Mouse (Mus musculus) cortical plate, adult 2 months (tissue): ENCODE results near the gene Gm17949. TPM values are rescaled to one million over a fixed set of nuclear protein-coding genes. Genes with fewer than 3 reads are reported as not detected.
A peak's percentile ranks its signal among the peaks of the same experiment; 100 is the strongest.

Experiments used
- H3K27ac ChIP-seq: fragments of 200-500 bp; 2 replicates; pipeline ENCODE4 v1.5.1; 2012; ENCODE audit warnings: low read length, control low read depth, inconsistent platforms; ENCODE audit not compliant: insufficient read depth
- H3K4me1 ChIP-seq: fragments of 200-500 bp; 2 replicates; pipeline ENCODE4 v1.6.1; 2011; ENCODE audit warnings: low read length; ENCODE audit not compliant: control insufficient read depth, insufficient read depth
- H3K4me3 ChIP-seq: fragments of 200-500 bp; 2 replicates; pipeline ENCODE4 v1.5.1; 2011; ENCODE audit warnings: mild to moderate bottlenecking, low read length, control low read depth; ENCODE audit not compliant: insufficient read depth
- CTCF ChIP-seq: fragments of 200-500 bp; IDR thresholded peaks from 2 replicates; pipeline ENCODE4 v1.5.1; 2011; ENCODE audit warnings: mild to moderate bottlenecking, control low read depth, low read length; ENCODE audit not compliant: insufficient read depth; ENCODE audit errors: extremely low read depth
- POLR2A ChIP-seq: fragments of 200-500 bp; IDR thresholded peaks from 2 replicates; pipeline ENCODE4 v1.6.1; 2011; ENCODE audit warnings: mild to moderate bottlenecking, low read length, control low read depth; ENCODE audit not compliant: insufficient read depth; ENCODE audit errors: extremely low read depth
- polyA plus RNA-seq: library from polyadenylated mRNA; depleted of rRNA; stranded (reverse); fragments of >200 nt; gene quantifications from 2 replicates; pipeline ENCODE4 v1.2.3, GENCODE M21; 2012

Gm17949 gene
- polyA plus RNA-seq, 1 experiment, result not detected

- H3K4me1 ChIP-seq, result 0 out of 2 replicates have a peak, but pooled peaks cover 2% of the 10 kb centered on the region
- no peak overlapping the region for H3K4me3 ChIP-seq
- TF ChIP-seq POLR2A, result no peak
- peak; percentile 33; the same call in 1 of the 2 replicates for TF ChIP-seq CTCF
- no peak overlapping the region for H3K27ac ChIP-seq
Measured at GRCm38 (mm10) chr17:57007137-57007905, 3.9 kb upstream of the Gm17949 start.

DNA sequence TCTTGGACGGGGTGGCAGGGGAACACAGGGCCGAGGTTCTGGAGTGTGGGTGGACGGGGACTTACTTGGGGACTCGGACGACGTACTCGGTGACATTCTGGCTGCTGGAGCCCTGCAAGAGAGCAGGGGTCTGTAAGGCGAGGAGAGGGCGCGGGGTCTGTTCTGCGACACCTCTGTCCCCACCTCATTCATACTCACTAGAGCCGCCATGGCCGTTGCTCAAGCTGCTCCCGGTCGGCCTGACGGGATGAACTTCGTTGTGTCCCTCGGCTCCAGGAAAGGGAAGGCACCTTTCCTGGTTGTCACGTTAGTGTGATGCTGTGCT is 396 bp upstream of the Gm17949 start:
- peak overlapping the region; percentile 75 for H3K4me3 ChIP-seq
- 0 out of 2 replicates have a peak overlapping the region, but pooled peaks have one; percentile 19 for H3K27ac ChIP-seq
- 0 out of 2 replicates have a peak, but pooled peaks cover 2% of the 10 kb centered on the region for H3K4me1 ChIP-seq
- no peak for TF ChIP-seq CTCF
- TF ChIP-seq POLR2A, result no peak

DNA sequence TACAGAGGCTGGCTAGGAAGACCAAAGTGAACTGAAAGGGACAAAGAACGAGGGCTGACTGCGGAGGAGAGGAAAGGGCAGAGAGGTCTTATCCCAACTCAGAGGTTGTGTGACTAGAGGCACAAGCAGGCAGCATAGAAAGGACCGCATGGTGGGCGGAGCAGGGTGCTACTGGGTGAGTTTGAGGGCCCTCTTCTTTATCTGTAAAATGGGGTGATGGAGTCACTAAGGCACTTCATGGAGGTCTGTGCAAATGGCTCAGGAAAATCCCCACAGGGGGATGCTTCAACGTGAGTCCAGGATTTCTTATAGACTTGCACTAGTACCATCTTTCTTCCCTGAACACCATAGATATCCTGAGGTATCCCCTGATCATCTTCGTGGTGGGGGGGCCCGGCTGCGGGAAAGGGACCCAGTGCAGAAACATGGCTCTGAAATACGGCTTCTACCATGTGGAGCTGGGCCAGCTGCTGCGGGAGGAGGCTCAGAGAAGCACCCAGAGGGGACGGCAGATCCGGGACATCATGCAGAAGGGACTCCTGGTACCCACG is 1.1 kb downstream of the Gm17949 start:
- H3K27ac ChIP-seq, result 0 out of 2 replicates have a peak overlapping the region, but pooled peaks have one; percentile 88
- 0 out of 2 replicates have a peak, but pooled peaks cover 2% of the 10 kb centered on the region for H3K4me1 ChIP-seq
- TF ChIP-seq CTCF (no peak), POLR2A (no peak)
- peak overlapping the region; percentile 75 for H3K4me3 ChIP-seq

- Histone ChIP-seq H3K4me1 (no peaks in the 10 kb centered on the region), H3K27ac (no peak overlapping the region)
- TF ChIP-seq CTCF (no peak), POLR2A (no peak)
Measured at GRCm38 (mm10) chr17:57019693-57020092, 8.4 kb downstream of the Gm17949 start.

GRCm38 (mm10) chr17:57020960-57021359 is 9.7 kb downstream of the Gm17949 start:
- Histone ChIP-seq H3K4me1 (no peaks in the 10 kb centered on the region), H3K4me3 (no peak overlapping the region), H3K27ac (no peak overlapping the region)
- no peak for TF ChIP-seq CTCF

More at GRCm38 (mm10) chr17:57019693-57020092, 8.4 kb downstream of the Gm17949 start:
- H3K4me3 ChIP-seq, result no peak overlapping the region

DNA sequence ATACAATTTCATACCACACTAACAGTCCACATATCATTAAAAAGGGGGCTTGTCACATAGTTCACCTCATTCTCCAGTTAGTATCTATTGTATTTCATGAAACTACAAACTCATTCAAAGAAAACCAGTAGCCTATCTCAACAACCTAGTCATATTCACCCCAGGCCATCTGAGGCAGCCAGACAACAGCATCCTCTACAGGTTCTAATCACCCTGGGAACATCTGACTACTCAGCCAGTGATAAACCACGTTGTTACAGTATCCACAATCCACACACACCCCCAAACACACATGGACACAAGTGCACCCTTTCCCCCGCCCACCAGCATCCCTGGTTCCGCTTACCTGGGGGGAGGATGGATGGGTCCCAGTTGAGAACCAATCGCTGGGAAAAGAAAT is 16.2 kb downstream of the Gm17949 start:
- Histone ChIP-seq H3K4me3 (no peak overlapping the region), H3K4me1 (peaks cover 4% of the 10 kb centered on the region), H3K27ac (no peak overlapping the region)
- TF ChIP-seq CTCF, result no peak
- no peak for TF ChIP-seq POLR2A

GRCm38 (mm10) chr17:57029691-57030090 is 18.4 kb downstream of the Gm17949 start:
- Histone ChIP-seq H3K4me3 (peak overlapping the region; percentile 21), H3K4me1 (peaks cover 4% of the 10 kb centered on the region), H3K27ac (no peak overlapping the region)
- TF ChIP-seq POLR2A (no peak), CTCF (no peak)

- peaks cover 4% of the 10 kb centered on the region for H3K4me1 ChIP-seq
- H3K27ac ChIP-seq, result peak within 1 kb of the TSS; percentile 60
- H3K4me3 ChIP-seq, result peak within 1 kb of the TSS; percentile 79
- TF ChIP-seq CTCF, result no peak
- TF ChIP-seq POLR2A, result peak; percentile 46; the same call in 1 of the 2 replicates
Measured at GRCm38 (mm10) chr17:57030931-57031660, 19.8 kb downstream of the Gm17949 start, which contains the start of gene Khsrp. Gene Khsrp (minus strand): TSS chr17:57031522.

DNA sequence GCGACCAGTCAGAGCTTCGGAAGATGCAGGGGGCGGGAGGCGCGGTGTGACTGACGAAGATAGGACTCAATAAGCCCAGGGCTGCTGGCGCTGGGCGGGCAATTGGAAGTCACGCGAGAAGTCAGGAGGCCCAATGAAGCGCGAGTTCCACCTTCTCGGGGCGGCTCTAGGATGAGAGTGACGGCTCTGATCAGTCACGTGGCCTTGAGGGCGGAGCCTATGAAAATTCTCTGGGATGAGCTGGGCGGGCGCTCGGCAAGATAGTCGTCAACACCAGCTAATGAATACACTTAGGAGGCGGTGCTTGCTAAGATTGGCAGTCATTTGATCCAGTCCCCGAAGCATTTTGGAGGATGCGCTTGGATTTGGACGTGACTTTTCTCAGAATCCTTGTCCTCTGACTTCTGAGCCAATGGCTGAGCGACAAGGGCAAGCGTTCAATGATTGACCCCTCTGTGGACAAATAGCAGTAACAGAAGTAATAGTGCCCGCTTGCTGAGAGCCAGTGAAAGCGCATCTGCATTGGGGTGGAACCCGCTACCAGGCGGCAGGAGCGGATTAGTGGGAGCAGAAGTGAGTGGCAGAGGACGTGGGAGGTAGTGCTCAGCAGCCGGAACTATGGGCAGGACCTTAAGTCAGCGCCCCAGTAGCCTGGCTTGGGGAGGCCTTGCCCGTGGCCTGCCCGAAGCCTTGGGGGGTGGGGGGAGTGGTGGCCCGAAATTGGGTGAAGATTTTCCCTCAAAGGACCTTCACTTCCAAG is 20.6 kb downstream of the Gm17949 start:
- TF ChIP-seq CTCF (no peak), POLR2A (peak; percentile 94)
- Histone ChIP-seq H3K4me3 (peak overlapping the region; percentile 4; the same call in 1 of the 2 replicates), H3K4me1 (peaks cover 4% of the 10 kb centered on the region), H3K27ac (peak overlapping the region; percentile 46)
